Mouse (Mus musculus): ENCODE data around the gene Rbpj.

- no peak for TF ChIP-seq CTCF (IDR thresholded peaks at IDR 0.05; ENCODE audit: low read depth)
- TF ChIP-seq EP300 (IDR thresholded peaks at IDR 0.05; ENCODE audit: low read depth) = no peak
Observed at GRCm38 (mm10) chr5:53505751-53506150, 39.8 kb downstream of the Rbpj start.
